Comparison of ENCODE assay signal across 19 mouse cellular contexts in the genomic region with DNA sequence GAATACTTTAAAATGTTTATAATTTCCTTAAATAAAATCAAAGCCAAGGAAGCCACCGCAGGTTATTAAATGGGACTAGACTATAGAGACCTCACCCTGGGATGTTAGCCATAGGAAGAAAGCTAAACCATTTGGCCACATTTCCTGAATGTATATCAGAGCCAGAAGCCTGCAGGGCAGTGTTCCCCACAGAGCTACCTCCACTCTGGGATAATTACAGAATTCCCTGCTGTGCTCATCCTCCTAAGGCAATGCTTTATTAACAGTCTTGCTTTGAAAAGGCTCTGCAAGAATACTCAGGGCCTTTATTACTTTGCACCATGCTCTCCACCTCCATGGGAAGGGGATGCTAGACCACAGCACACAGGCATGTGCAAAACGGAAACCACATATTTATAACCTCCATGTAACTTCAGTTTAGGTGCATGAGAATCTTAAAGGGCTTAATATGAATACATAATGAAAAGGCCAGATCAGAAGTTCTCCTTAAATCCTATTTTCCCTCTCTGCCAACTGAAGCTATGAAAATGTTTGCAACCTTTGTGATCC.
A peak's percentile ranks its signal among the peaks of the same experiment; 100 is the strongest.
DNase-seq lines count a peak whose midpoint lies in the region; ATAC-seq and TF ChIP-seq lines count a peak whose summit lies in the region.
"Had no signal": no experiment of that assay in that cellular context is flagged by ENCODE, and none has a peak within 500 bp of the region (broad histone marks: within the 10 kb centered on the region; RNA-seq: fewer than 3 reads in every experiment).

No protein-coding gene starts in this region.

- no peak overlapping the region for H3K4me3 ChIP-seq in midbrain, embryonic 14.5 days (replicated peaks; ENCODE audit: low read depth, low read length)
- H3K4me3 ChIP-seq in midbrain, embryonic 13.5 days (replicated peaks), result no peak overlapping the region
- H3K4me3 ChIP-seq in midbrain, postnatal 0 days (ENCODE audit: low read depth, low read length), result no peak overlapping the region
- H3K4me3 ChIP-seq: embryonic facial prominence, embryonic 15.5 days; limb, embryonic 10.5 days; liver, embryonic 12.5 days; megakaryocyte, embryonic 14.5 days had no signal

- no peaks in the 10 kb centered on the region for H3K9me3 ChIP-seq in midbrain, embryonic 14.5 days (ENCODE audit: control insufficient read depth, low read length)
- no peaks in the 10 kb centered on the region for H3K9me3 ChIP-seq in midbrain, embryonic 13.5 days
- no peaks in the 10 kb centered on the region for H3K9me3 ChIP-seq in midbrain, postnatal 0 days (ENCODE audit: low read length)
- H3K9me3 ChIP-seq: embryonic facial prominence, embryonic 15.5 days; limb, embryonic 10.5 days; liver, embryonic 12.5 days had no signal

- ATAC-seq in midbrain, embryonic 14.5 days (ENCODE audit: low FRiP score, low TSS enrichment), result no peak
- no peak for ATAC-seq in midbrain, embryonic 13.5 days
- peak; percentile 20; the same call in 1 of the 2 replicates for ATAC-seq in midbrain, postnatal 0 days (ENCODE audit: low FRiP score)
- ATAC-seq: forebrain, postnatal 0 days; inflammation-experienced regulatory T-cells, adult 6 months; liver, embryonic 12.5 days; lung, postnatal 0 days had no signal

- TF ChIP-seq CTCF in midbrain, postnatal 0 days (IDR thresholded peaks at IDR 0.05), result no peak

- no peaks in the 10 kb centered on the region for H3K27me3 ChIP-seq in midbrain, embryonic 14.5 days (ENCODE audit: control insufficient read depth, insufficient read depth, low read length)
- no peaks in the 10 kb centered on the region for H3K27me3 ChIP-seq in midbrain, embryonic 13.5 days
- no peaks in the 10 kb centered on the region for H3K27me3 ChIP-seq in midbrain, postnatal 0 days (ENCODE audit: insufficient read depth, low read length)
- H3K27me3 ChIP-seq: CH12.LX; embryonic facial prominence, embryonic 15.5 days; liver, embryonic 12.5 days; megakaryocyte, embryonic 14.5 days had no signal

- H3K27ac ChIP-seq in midbrain, embryonic 14.5 days (replicated peaks; ENCODE audit: low read depth, low read length), result no peak overlapping the region
- no peak overlapping the region for H3K27ac ChIP-seq in midbrain, embryonic 13.5 days
- H3K27ac ChIP-seq in midbrain, postnatal 0 days (ENCODE audit: low read depth, low read length), result no peak overlapping the region
- H3K27ac ChIP-seq: embryonic facial prominence, embryonic 15.5 days; limb, embryonic 10.5 days; liver, embryonic 12.5 days had no signal

- no peak overlapping the region for H3K4me2 ChIP-seq in midbrain, embryonic 14.5 days (ENCODE audit: low read length)
- no peak overlapping the region for H3K4me2 ChIP-seq in midbrain, embryonic 13.5 days (replicated peaks)
- H3K4me2 ChIP-seq in midbrain, postnatal 0 days (ENCODE audit: low read depth, low read length, poor library complexity, severe bottlenecking), result no peak overlapping the region
- H3K4me2 ChIP-seq: embryonic facial prominence, embryonic 15.5 days; liver, embryonic 12.5 days had no signal

- no peak overlapping the region for H3K9ac ChIP-seq in midbrain, embryonic 14.5 days (replicated peaks; ENCODE audit: low read length)
- no peak overlapping the region for H3K9ac ChIP-seq in midbrain, embryonic 13.5 days (replicated peaks)
- H3K9ac ChIP-seq in midbrain, postnatal 0 days (replicated peaks; ENCODE audit: low read length, poor library complexity, severe bottlenecking), result no peak overlapping the region
- H3K9ac ChIP-seq: embryonic facial prominence, embryonic 15.5 days; forebrain, postnatal 0 days; liver, embryonic 12.5 days had no signal

- no peaks in the 10 kb centered on the region for H3K36me3 ChIP-seq in midbrain, embryonic 14.5 days (ENCODE audit: control insufficient read depth, insufficient read depth, low read length)
- H3K36me3 ChIP-seq in midbrain, embryonic 13.5 days, result no peaks in the 10 kb centered on the region
- H3K36me3 ChIP-seq in midbrain, postnatal 0 days (ENCODE audit: insufficient read depth, low read length), result no peaks in the 10 kb centered on the region
- H3K36me3 ChIP-seq: embryonic facial prominence, embryonic 15.5 days; limb, embryonic 10.5 days; liver, embryonic 12.5 days had no signal

- H3K4me1 ChIP-seq in midbrain, embryonic 14.5 days (ENCODE audit: control insufficient read depth, insufficient read depth, low read length), result no peaks in the 10 kb centered on the region
- 0 out of 2 replicates have a peak, but pooled peaks cover 4% of the 10 kb centered on the region for H3K4me1 ChIP-seq in midbrain, embryonic 13.5 days (replicated peaks)
- no peaks in the 10 kb centered on the region for H3K4me1 ChIP-seq in midbrain, postnatal 0 days (ENCODE audit: insufficient read depth, low read length)
- H3K4me1 ChIP-seq: embryonic facial prominence, embryonic 15.5 days; limb, embryonic 10.5 days; liver, embryonic 12.5 days had no signal

- intact Hi-C loops in left cerebral cortex, postnatal 10 days (cut with DNase I), result no loop called here

- WGBS in midbrain, embryonic 14.5 days, result 46% methylated on average over 2 of the region's 2 CpGs
- WGBS in midbrain, embryonic 13.5 days, result 51% methylated on average over 2 of the region's 2 CpGs
- WGBS in midbrain, postnatal 0 days, result 38% methylated on average over 2 of the region's 2 CpGs

- peak; percentile 39 for DNase-seq in midbrain, embryonic 14.5 days
- peak; percentile 52 for DNase-seq in cerebellum, adult 11 months
- peak; percentile 63 for DNase-seq in cerebellum, adult 8-10 months
- DNase-seq in midbrain, postnatal 0 days (ENCODE audit: low spot score), result peak; percentile 28
- no peak for DNase-seq in lung, adult 18-20 months
- no peak for DNase-seq in left cerebral cortex, postnatal 10 days (ENCODE audit: extremely low spot score in 1 of 2, low spot score in 2 of 2)
- DNase-seq: forebrain, postnatal 0 days; heart, adult 18-20 months; kidney, adult 9 months; kidney, postnatal 4 days; thymus, adult 18-20 months had no signal

Comparison
In these comparisons a context has a peak if more than half of its experiments do, and no peak if none do; other contexts are left out.
1. DNase-seq: peak in midbrain, embryonic 14.5 days (single experiment), cerebellum, adult 11 months (single experiment), cerebellum, adult 8-10 months (single experiment) and midbrain, postnatal 0 days (single experiment); none in lung, adult 18-20 months (0 of 2) and left cerebral cortex, postnatal 10 days (0 of 2).